Mouse (Mus musculus): ENCODE measurements at regions not wholly inside any gene's neighbourhood (a gene's known extent, or its start where the extent isn't known, plus 50 kb on each side); places are given as distances from the start of the nearest gene placed in this dataset.

DNA sequence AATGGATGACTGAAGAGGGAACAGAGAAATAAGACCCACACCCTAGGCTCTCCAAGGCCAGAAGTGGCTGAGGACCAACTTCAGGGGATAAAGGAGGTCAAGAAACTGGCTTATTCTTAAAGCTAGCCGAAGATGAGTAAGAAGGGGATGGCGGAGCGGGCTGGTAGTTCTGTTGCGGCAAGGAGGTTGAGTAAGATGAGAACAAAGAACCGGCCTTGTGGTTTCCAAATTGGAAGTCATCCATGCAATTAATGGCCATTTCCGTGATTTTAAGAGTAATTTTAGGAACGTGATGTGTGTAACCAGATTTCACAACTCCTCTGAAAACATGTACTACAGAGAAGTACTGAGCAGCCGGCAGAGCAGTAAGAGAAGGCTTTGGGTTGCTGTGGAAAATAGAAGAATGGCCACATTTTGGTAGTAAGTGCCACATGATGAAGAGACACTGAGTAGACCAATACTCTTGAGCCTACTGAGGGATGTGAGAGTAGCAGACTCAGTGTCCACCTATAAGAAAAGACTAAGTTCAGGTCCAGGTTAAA lies 258.4 kb downstream of the Fam49a start:
- DNase-seq (ENCODE audit: low read depth), result no peak
- TF ChIP-seq POLR2A (IDR thresholded peaks at IDR 0.05; ENCODE audit: borderline replicate concordance, extremely low read depth, insufficient read depth, insufficient read length, poor library complexity, severe bottlenecking) (no peak), CTCF (IDR thresholded peaks at IDR 0.05; ENCODE audit: borderline replicate concordance, extremely low read depth, insufficient read depth, insufficient read length) (no peak)

DNA sequence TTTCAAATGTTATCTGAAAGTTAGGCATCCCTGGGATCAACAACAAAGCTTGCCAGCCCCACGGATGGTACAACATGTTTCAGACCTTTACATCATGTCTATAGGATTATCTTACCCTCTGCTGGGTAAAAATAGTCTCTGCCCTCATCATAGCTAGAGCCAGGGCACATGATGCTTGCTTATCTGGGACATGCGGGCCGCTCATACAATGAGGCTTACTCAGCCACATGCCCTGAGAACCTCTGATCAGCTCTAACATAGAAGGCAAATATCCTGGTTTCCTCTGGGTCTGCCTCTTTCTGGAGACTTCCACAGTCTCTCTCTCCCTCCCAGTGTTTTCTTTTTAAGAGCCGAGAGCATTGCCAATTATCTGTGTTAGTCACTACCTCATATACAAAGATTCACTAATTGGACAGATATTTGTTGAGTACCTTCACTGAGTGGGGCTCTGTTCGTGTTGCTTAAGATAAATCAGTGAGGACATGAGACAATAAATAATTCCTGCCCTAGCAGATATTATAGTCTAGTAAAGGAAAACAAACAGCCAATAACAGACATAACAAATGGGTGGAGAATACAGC lies 256.6 kb downstream of the Fam49a start:
- TF ChIP-seq POLR2A (IDR thresholded peaks at IDR 0.05; ENCODE audit: borderline replicate concordance, extremely low read depth, insufficient read depth, insufficient read length, poor library complexity, severe bottlenecking) (no peak), CTCF (IDR thresholded peaks at IDR 0.05; ENCODE audit: borderline replicate concordance, extremely low read depth, insufficient read depth, insufficient read length) (no peak)

DNA sequence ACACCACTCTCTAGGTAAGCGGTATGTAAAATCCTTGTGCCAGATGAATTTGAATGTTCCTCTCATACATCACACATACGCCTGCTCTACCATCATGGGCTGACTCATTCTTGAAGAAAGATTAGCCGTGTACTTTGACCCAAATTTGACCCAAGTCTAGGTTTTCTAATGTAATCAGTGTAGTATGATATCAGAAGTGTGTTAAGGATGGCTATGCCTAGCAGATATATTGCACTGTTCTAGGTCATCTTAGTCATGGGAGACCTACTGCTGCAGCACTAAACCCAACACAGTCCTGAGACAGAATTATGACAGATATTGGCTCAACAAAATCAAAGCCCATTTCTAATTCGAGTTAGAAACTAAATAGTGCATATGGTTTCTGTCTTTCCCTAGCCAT lies 255.1 kb downstream of the Fam49a start:
- no peak for TF ChIP-seq POLR2A (IDR thresholded peaks at IDR 0.05; ENCODE audit: borderline replicate concordance, extremely low read depth, insufficient read depth, insufficient read length, poor library complexity, severe bottlenecking)
- no peak for TF ChIP-seq CTCF (IDR thresholded peaks at IDR 0.05; ENCODE audit: borderline replicate concordance, extremely low read depth, insufficient read depth, insufficient read length)
- no peak for DNase-seq (ENCODE audit: low read depth)

More for the DNA sequence above, 256.6 kb downstream of the Fam49a start:
- peak; percentile 45 for DNase-seq (ENCODE audit: low read depth)

DNA sequence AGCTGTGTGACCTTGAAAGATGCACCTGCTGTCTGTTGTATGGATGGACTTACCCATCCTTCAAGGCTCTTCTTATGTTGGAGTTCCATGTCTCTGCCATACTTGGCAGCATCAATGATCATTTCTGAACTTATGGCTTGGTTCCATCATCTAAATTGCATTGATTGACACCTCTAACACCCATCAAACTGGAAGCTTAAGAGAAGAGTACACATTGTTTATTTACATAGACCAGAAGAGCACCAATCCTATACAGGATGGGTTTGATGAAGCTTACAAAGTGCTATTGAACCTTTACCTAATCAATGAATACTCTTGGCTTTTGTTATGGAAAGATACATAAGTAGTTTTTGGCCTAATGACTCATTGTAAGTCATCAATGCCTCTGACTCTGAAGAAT lies 248.8 kb downstream of the Fam49a start:
- TF ChIP-seq CTCF (IDR thresholded peaks at IDR 0.05; ENCODE audit: borderline replicate concordance, extremely low read depth, insufficient read depth, insufficient read length), result no peak
- no peak for TF ChIP-seq POLR2A (IDR thresholded peaks at IDR 0.05; ENCODE audit: borderline replicate concordance, extremely low read depth, insufficient read depth, insufficient read length, poor library complexity, severe bottlenecking)
- DNase-seq (ENCODE audit: low read depth), result no peak

DNA sequence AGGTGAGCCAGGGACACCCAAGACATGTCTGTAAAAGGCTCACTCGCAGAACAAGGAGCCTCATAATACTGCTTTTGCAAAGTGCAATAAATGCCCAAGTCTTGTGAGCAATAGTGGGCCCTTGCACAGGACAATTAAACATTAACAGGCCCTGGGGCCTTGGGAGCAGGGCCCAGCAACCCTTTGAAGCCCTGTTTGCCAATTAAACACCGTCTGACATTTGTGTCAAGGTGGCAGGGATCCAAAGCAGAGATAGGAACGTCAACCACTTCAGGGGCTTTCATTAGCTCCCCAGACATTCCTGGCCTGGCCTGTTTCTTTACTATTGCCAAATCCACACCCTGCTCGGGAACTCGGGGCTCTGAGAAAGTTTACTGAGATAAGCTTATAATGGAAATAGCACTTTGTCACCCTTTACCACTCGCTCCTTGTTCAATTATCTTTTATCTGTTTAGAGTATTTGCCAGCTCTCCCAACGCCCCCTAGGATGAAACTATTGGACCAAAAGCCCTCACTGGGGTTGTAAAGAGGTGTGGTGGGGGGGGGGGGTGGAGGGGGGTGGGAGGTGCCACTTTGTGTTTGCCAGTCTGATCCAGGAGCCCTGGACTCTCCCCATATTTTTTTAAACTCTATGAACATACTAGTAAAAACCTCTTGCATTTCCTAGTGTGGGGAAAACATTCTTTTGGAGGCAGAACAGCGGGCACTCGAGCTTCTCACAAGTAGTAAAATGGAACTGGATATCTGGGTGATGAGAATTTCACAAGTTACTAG lies 247.4 kb downstream of the Fam49a start:
- DNase-seq (ENCODE audit: low read depth), result peak; percentile 92
- TF ChIP-seq CTCF (IDR thresholded peaks at IDR 0.05; ENCODE audit: borderline replicate concordance, extremely low read depth, insufficient read depth, insufficient read length), result no peak
- TF ChIP-seq POLR2A (IDR thresholded peaks at IDR 0.05; ENCODE audit: borderline replicate concordance, extremely low read depth, insufficient read depth, insufficient read length, poor library complexity, severe bottlenecking), result no peak

DNA sequence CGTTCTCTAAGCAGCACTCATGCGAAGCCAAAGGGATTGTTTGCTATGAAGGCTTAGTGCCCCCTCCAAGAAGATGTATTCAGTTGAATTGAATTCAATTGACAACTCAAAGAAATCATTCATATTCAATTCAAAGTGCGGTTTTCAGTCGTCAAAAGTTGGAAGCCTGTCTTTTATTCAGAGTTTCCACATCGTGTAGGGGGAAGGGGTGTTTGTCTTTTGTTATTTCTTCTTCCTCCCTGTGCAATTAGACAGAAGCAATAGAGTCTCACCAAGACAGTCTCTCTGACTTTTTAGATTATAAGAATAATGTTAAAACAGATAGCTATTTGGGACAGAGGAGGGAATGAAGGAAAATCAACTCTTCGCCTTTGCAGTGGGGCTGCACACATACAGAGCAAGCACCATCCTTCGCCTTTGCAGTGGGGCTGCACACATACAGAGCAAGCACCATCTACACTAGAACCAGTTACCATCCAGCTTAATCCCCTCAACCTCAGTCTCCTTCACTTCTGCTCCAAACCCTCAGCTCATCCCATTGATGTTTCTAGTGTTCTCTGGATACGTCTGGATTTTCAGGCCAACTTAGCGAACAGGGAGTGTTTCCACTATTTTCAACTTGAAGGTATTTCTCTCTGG lies 246.7 kb downstream of the Fam49a start:
- TF ChIP-seq CTCF (IDR thresholded peaks at IDR 0.05; ENCODE audit: borderline replicate concordance, extremely low read depth, insufficient read depth, insufficient read length), result no peak
- TF ChIP-seq POLR2A (IDR thresholded peaks at IDR 0.05; ENCODE audit: borderline replicate concordance, extremely low read depth, insufficient read depth, insufficient read length, poor library complexity, severe bottlenecking), result no peak
- DNase-seq (ENCODE audit: low read depth), result peak; percentile 64

DNA sequence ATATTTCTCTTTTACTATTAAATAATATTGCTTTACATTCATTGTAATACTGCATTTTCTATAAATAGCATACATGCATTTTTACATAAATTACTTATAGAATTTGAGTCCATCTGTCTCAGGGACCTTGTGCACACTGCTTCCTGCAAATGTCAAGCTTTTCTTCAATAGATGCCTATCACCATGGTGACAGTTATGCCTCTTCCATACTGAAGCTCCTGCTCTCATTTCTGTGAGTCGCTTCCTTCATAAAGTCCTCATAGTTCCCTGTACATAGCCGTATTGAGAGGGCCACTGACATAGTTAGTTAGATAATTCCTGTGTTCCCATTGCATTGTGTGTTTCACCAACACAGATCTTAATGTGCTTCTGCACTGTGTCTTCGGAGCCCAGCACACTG lies 244.7 kb downstream of the Fam49a start:
- peak; percentile 46 for DNase-seq (ENCODE audit: low read depth)
- TF ChIP-seq CTCF (IDR thresholded peaks at IDR 0.05; ENCODE audit: borderline replicate concordance, extremely low read depth, insufficient read depth, insufficient read length) (no peak), POLR2A (IDR thresholded peaks at IDR 0.05; ENCODE audit: borderline replicate concordance, extremely low read depth, insufficient read depth, insufficient read length, poor library complexity, severe bottlenecking) (no peak)

DNA sequence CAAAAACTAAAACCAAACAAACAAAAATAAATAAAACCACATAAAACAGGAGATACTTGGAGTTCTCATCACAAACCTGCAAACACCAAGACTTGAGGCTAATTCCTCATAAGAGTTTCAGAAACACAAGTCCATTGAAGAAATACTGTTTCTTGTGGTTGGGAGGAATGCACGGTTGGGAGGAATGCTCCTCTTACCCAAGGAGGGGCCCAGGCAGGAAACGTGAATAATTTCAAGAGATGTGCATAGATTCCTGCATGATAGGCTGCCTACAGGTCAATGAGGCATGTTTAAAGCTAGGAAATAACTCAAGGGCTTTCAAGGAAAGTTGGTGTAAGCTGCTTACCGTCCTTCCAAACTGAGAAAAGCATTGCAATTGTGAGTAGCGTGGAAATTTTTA lies 243.7 kb downstream of the Fam49a start:
- no peak for TF ChIP-seq CTCF (IDR thresholded peaks at IDR 0.05; ENCODE audit: borderline replicate concordance, extremely low read depth, insufficient read depth, insufficient read length)
- no peak for TF ChIP-seq POLR2A (IDR thresholded peaks at IDR 0.05; ENCODE audit: borderline replicate concordance, extremely low read depth, insufficient read depth, insufficient read length, poor library complexity, severe bottlenecking)
- DNase-seq (ENCODE audit: low read depth), result no peak

DNA sequence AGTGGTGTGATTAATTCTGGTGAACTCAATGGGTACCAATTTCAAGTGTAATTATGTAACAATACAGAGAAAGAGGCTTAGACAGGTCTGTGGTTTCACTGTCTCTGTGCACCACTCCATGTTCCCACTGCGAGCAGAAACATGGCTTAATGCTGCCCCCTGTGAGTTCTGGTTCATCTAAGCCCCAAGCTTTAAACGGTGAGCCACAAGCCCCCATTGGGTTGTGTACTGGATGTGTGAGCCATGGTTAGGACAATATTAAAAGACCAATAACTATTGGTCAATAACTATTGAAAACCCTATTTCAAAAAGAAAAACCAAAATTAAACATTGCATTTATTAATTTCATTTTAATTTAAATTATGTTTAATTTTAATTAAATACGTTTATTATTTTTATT lies 238.0 kb downstream of the Fam49a start:
- DNase-seq (ENCODE audit: low read depth), result no peak
- no peak for TF ChIP-seq POLR2A (IDR thresholded peaks at IDR 0.05; ENCODE audit: borderline replicate concordance, extremely low read depth, insufficient read depth, insufficient read length, poor library complexity, severe bottlenecking)
- no peak for TF ChIP-seq CTCF (IDR thresholded peaks at IDR 0.05; ENCODE audit: borderline replicate concordance, extremely low read depth, insufficient read depth, insufficient read length)

DNA sequence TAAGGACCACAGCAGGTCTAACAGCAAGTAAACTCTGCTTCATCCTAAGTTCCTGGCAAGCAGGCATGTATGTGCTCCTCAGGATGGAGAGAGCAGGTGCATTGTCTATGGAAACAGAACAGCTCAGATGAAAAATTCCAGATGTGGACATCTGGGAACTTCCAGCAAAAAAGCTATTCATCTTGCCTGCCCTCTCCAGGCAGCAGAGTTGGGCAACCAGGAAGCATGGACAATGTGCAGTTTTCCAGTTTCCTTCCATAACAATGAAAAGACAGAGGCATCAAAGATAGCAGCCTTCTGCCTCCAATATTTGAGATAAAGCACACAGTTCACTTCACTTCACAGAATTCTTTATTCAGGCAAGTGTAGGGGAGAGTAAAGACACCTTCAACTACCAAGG lies 236.7 kb downstream of the Fam49a start:
- no peak for DNase-seq (ENCODE audit: low read depth)
- TF ChIP-seq POLR2A (IDR thresholded peaks at IDR 0.05; ENCODE audit: borderline replicate concordance, extremely low read depth, insufficient read depth, insufficient read length, poor library complexity, severe bottlenecking) (no peak), CTCF (IDR thresholded peaks at IDR 0.05; ENCODE audit: borderline replicate concordance, extremely low read depth, insufficient read depth, insufficient read length) (no peak)

DNA sequence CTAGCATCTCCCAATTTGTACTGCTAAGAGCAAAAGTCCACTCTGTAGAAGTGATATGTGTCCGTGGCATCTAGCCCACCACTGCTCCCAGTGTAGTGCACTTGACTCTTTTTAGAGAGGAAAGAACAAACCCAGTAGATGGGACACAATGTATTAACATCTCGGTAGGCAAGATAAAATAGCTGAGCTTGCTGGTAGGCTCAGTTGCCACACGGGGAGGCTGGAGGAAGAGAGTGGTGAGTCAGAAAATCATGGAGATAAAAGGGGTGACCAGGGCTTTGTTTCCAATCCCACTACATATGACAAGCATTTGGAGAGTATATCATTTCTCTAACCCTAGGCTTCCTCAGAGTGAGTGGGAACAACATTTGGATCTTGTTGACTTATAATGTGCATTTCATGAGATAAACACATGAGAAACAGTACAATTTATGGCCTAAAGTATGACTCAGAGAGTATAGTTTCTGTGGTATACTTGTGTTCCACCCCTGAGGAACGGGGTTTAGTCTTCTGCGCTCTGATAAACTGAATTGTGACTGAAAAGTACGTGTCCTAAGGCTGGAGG lies 235.4 kb downstream of the Fam49a start:
- TF ChIP-seq CTCF (IDR thresholded peaks at IDR 0.05; ENCODE audit: borderline replicate concordance, extremely low read depth, insufficient read depth, insufficient read length) (no peak), POLR2A (IDR thresholded peaks at IDR 0.05; ENCODE audit: borderline replicate concordance, extremely low read depth, insufficient read depth, insufficient read length, poor library complexity, severe bottlenecking) (no peak)
- DNase-seq (ENCODE audit: low read depth), result no peak

Measured in brain, embryonic 14.5 days (tissue).